31 mouse cellular contexts compared by ENCODE assay signal in genomic region chr4:141688505-141688904, GRCm38 (mm10). TPM values are rescaled to one million over a fixed set of nuclear protein-coding genes. Genes with fewer than 3 reads are reported as not detected.
DNase-seq lines count a peak whose midpoint lies in the region; ATAC-seq and TF ChIP-seq lines count a peak whose summit lies in the region.
"Had no signal": no experiment of that assay in that cellular context is flagged by ENCODE, and none has a peak within 500 bp of the region (broad histone marks: within the 10 kb centered on the region; RNA-seq: fewer than 3 reads in every experiment).

No protein-coding gene starts in this region.

- 56% methylated on average over 8 of the region's 8 CpGs for WGBS in liver, embryonic 12.5 days (ENCODE audit: insufficient replicate concordance)
- 74% methylated on average over 8 of the region's 8 CpGs for WGBS in liver, embryonic 11.5 days
- WGBS in midbrain, postnatal 0 days: 92% methylated on average over 8 of the region's 8 CpGs
- 95% methylated on average over 8 of the region's 8 CpGs for WGBS in midbrain, embryonic 15.5 days

- H3K9ac ChIP-seq in liver, embryonic 12.5 days: no peak overlapping the region
- H3K9ac ChIP-seq in liver, embryonic 11.5 days (ENCODE audit: low read depth, low read length): no peak overlapping the region
- no peak overlapping the region for H3K9ac ChIP-seq in midbrain, postnatal 0 days (replicated peaks; ENCODE audit: low read length, poor library complexity, severe bottlenecking)
- no peak overlapping the region for H3K9ac ChIP-seq in midbrain, embryonic 15.5 days
- H3K9ac ChIP-seq: embryonic facial prominence, embryonic 13.5 days; embryonic facial prominence, embryonic 15.5 days; forebrain, embryonic 13.5 days; forebrain, embryonic 15.5 days; forebrain, postnatal 0 days had no signal

- H3K9me3 ChIP-seq in liver, embryonic 12.5 days (replicated peaks): no peaks in the 10 kb centered on the region
- no peaks in the 10 kb centered on the region for H3K9me3 ChIP-seq in liver, embryonic 11.5 days (ENCODE audit: control insufficient read depth, low read length)
- no peaks in the 10 kb centered on the region for H3K9me3 ChIP-seq in G1E (replicated peaks)
- no peaks in the 10 kb centered on the region for H3K9me3 ChIP-seq in midbrain, postnatal 0 days (ENCODE audit: low read length)
- H3K9me3 ChIP-seq in midbrain, embryonic 15.5 days: no peaks in the 10 kb centered on the region
- H3K9me3 ChIP-seq: embryonic facial prominence, embryonic 13.5 days; embryonic facial prominence, embryonic 15.5 days; forebrain, embryonic 13.5 days; forebrain, embryonic 15.5 days had no signal

- peak; percentile 51; the same call in 1 of the 2 replicates for ATAC-seq in liver, embryonic 12.5 days
- ATAC-seq in liver, embryonic 11.5 days (replicated peaks; ENCODE audit: low FRiP score): no peak
- peak; percentile 4; the same call in 1 of the 2 replicates for ATAC-seq in G1E (ENCODE audit: extremely low read depth, insufficient number of reproducible peaks, low FRiP score, poor library complexity, severe bottlenecking)
- ATAC-seq in megakaryocyte progenitor cell, adult 5-6 weeks (replicated peaks; ENCODE audit: poor library complexity): peak; percentile 86
- no peak for ATAC-seq in midbrain, postnatal 0 days (ENCODE audit: low FRiP score)
- ATAC-seq in erythroid progenitor cell, adult 5-6 weeks (replicated peaks; ENCODE audit: low FRiP score, poor library complexity, severe bottlenecking): no peak
- no peak for ATAC-seq in midbrain, embryonic 15.5 days (replicated peaks)
- ATAC-seq: activated CD4-positive, CD25-positive, alpha-beta regulatory T cell, adult 4 months; CD4-positive, CD25-positive, alpha-beta regulatory T cell, adult 4 months; forebrain, embryonic 13.5 days; forebrain, embryonic 15.5 days; forebrain, postnatal 0 days; Patski had no signal

- H3K27ac ChIP-seq in liver, embryonic 12.5 days: no peak overlapping the region
- H3K27ac ChIP-seq in liver, embryonic 11.5 days (ENCODE audit: low read depth, low read length): no peak overlapping the region
- no peak overlapping the region for H3K27ac ChIP-seq in midbrain, postnatal 0 days (ENCODE audit: low read depth, low read length)
- no peak overlapping the region for H3K27ac ChIP-seq in midbrain, embryonic 15.5 days
- H3K27ac ChIP-seq: embryonic facial prominence, embryonic 13.5 days; embryonic facial prominence, embryonic 15.5 days; forebrain, embryonic 13.5 days; forebrain, embryonic 15.5 days had no signal

- no peaks in the 10 kb centered on the region for H3K27me3 ChIP-seq in liver, embryonic 12.5 days (replicated peaks)
- no peaks in the 10 kb centered on the region for H3K27me3 ChIP-seq in liver, embryonic 11.5 days (replicated peaks; ENCODE audit: control insufficient read depth, insufficient read depth, low read length)
- H3K27me3 ChIP-seq in G1E (ENCODE audit: insufficient read depth, low read length): no peaks in the 10 kb centered on the region
- no peaks in the 10 kb centered on the region for H3K27me3 ChIP-seq in midbrain, postnatal 0 days (ENCODE audit: insufficient read depth, low read length)
- H3K27me3 ChIP-seq in midbrain, embryonic 15.5 days (replicated peaks): no peaks in the 10 kb centered on the region
- H3K27me3 ChIP-seq: CH12.LX; embryonic facial prominence, embryonic 13.5 days; embryonic facial prominence, embryonic 15.5 days; forebrain, embryonic 13.5 days; forebrain, embryonic 15.5 days; Patski had no signal

- H3K4me2 ChIP-seq in liver, embryonic 12.5 days: no peak overlapping the region
- no peak overlapping the region for H3K4me2 ChIP-seq in liver, embryonic 11.5 days
- no peak overlapping the region for H3K4me2 ChIP-seq in midbrain, postnatal 0 days (ENCODE audit: low read depth, low read length, poor library complexity, severe bottlenecking)
- H3K4me2 ChIP-seq in midbrain, embryonic 15.5 days: no peak overlapping the region
- H3K4me2 ChIP-seq: embryonic facial prominence, embryonic 13.5 days; embryonic facial prominence, embryonic 15.5 days; forebrain, embryonic 13.5 days; forebrain, embryonic 15.5 days had no signal

- H3K36me3 ChIP-seq in liver, embryonic 12.5 days: peaks cover 95% of the 10 kb centered on the region
- H3K36me3 ChIP-seq in liver, embryonic 11.5 days (ENCODE audit: control insufficient read depth, insufficient read depth, low read length): peaks cover 49% of the 10 kb centered on the region
- peaks cover 92% of the 10 kb centered on the region for H3K36me3 ChIP-seq in G1E (replicated peaks)
- peaks cover 37% of the 10 kb centered on the region for H3K36me3 ChIP-seq in midbrain, postnatal 0 days (ENCODE audit: insufficient read depth, low read length)
- peaks cover 28% of the 10 kb centered on the region for H3K36me3 ChIP-seq in midbrain, embryonic 15.5 days (replicated peaks)

- no peak overlapping the region for H3K4me3 ChIP-seq in liver, embryonic 12.5 days
- no peak overlapping the region for H3K4me3 ChIP-seq in liver, embryonic 11.5 days (ENCODE audit: low read depth, low read length)
- H3K4me3 ChIP-seq in G1E (ENCODE audit: low read depth, low read length): no peak overlapping the region
- no peak overlapping the region for H3K4me3 ChIP-seq in midbrain, postnatal 0 days (ENCODE audit: low read depth, low read length)
- no peak overlapping the region for H3K4me3 ChIP-seq in midbrain, embryonic 15.5 days
- H3K4me3 ChIP-seq: embryonic facial prominence, embryonic 13.5 days; embryonic facial prominence, embryonic 15.5 days; erythroblast, embryonic 14.5 days; forebrain, embryonic 13.5 days; forebrain, embryonic 15.5 days had no signal

- no peak for DNase-seq in liver, embryonic 11.5 days (ENCODE audit: low spot score)
- no peak for DNase-seq in G1E (ENCODE audit: low spot score)
- peak; percentile 11 for DNase-seq in c-Kit-positive CD71-positive TER-119-negative erythroid progenitor cells, embryonic 14.5 days (ENCODE audit: low read depth)
- no peak for DNase-seq in midbrain, postnatal 0 days (ENCODE audit: low spot score)
- DNase-seq: adrenal gland, adult 8-10 months; adrenal gland, postnatal 14 days; adrenal gland, postnatal 36 days; B cell, adult 2 months; cerebellum, adult 11 months; cerebellum, adult 18-20 months; cerebellum, adult 8-10 months; cerebellum, postnatal 10 days; cerebellum, postnatal 25 days; embryo, embryonic 11 days; forebrain, postnatal 0 days had no signal

- 0 out of 2 replicates have a peak, but pooled peaks cover 5% of the 10 kb centered on the region for H3K4me1 ChIP-seq in liver, embryonic 12.5 days
- peaks cover 5% of the 10 kb centered on the region; the same call in 1 of the 2 replicates for H3K4me1 ChIP-seq in liver, embryonic 11.5 days (replicated peaks; ENCODE audit: control insufficient read depth, insufficient read depth, low read length)
- H3K4me1 ChIP-seq in G1E (ENCODE audit: insufficient read depth, low read depth, low read length): peaks cover 12% of the 10 kb centered on the region
- no peaks in the 10 kb centered on the region for H3K4me1 ChIP-seq in midbrain, postnatal 0 days (ENCODE audit: insufficient read depth, low read length)
- H3K4me1 ChIP-seq in midbrain, embryonic 15.5 days: no peaks in the 10 kb centered on the region
- H3K4me1 ChIP-seq: embryonic facial prominence, embryonic 13.5 days; embryonic facial prominence, embryonic 15.5 days; forebrain, embryonic 13.5 days; forebrain, embryonic 15.5 days had no signal

- TF ChIP-seq CTCF in G1E (IDR thresholded peaks at IDR 0.05; ENCODE audit: low read depth, low read length): no peak
- no peak for TF ChIP-seq CTCF in midbrain, postnatal 0 days (IDR thresholded peaks at IDR 0.05)

RNA-seq across cellular contexts. Expression of gene Rsc1a1, which starts 3.1 kb away (rescaled TPM):
- polyA plus RNA-seq in liver, embryonic 12.5 days (2016; fragmentation: Nextera tagmentation; extraction: Ambion mirVana): 0.74 TPM in 1 of 2 replicates, not detected in the other
- 2.7 TPM in 1 of 2 replicates, not detected in the other for polyA plus RNA-seq in liver, embryonic 11.5 days (2014; fragmentation: Nextera tagmentation; extraction: Ambion mirVana)
- total RNA-seq in G1E (2014; fragmentation: Nextera tagmentation) (15.0 and 22.3 TPM in 2 replicates), G1E (2017) (7.3 and 9.9 TPM in 2 replicates)
- 2.4 TPM in 1 of 2 replicates, not detected in the other for polyA plus RNA-seq in G1E (2012)
- total RNA-seq in megakaryocyte progenitor cell, adult 5-6 weeks (2015): 20.0 and 22.7 TPM in 2 replicates
- total RNA-seq in megakaryocyte progenitor cell, adult 5-6 weeks (2017): 6.6 and 7.6 TPM in 2 replicates
- 2.7 and 12.7 TPM in 2 replicates for total RNA-seq in midbrain, postnatal 0 days (2014; rRNA removed)
- not detected in 2 replicates for polyA plus RNA-seq in midbrain, postnatal 0 days (2015; fragmentation: Nextera tagmentation; extraction: Ambion mirVana)
- not detected in 2 replicates for total RNA-seq in erythroid progenitor cell, adult 5-6 weeks (2015; ENCODE audit: low replicate concordance)
- total RNA-seq in erythroid progenitor cell, adult 5-6 weeks (2017; ENCODE audit: low replicate concordance): not detected in 2 replicates
- polyA plus RNA-seq in midbrain, embryonic 15.5 days (2015; fragmentation: Nextera tagmentation; extraction: Ambion mirVana): 0.49 and 0.53 TPM in 2 replicates
- total RNA-seq: adrenal gland, adult 18-20 months had no signal
- polyA plus RNA-seq: activated CD4-positive, CD25-positive, alpha-beta regulatory T cell, adult 4 months; CD4-positive, CD25-positive, alpha-beta regulatory T cell, adult 4 months; embryonic facial prominence, embryonic 13.5 days; embryonic facial prominence, embryonic 15.5 days; forebrain, embryonic 15.5 days had no signal

RNA-seq across cellular contexts. Expression of gene Plekhm2, which starts 23.8 kb away (rescaled TPM):
- 1.9 and 2.4 TPM in 2 replicates for polyA plus RNA-seq in liver, embryonic 12.5 days (2016; fragmentation: Nextera tagmentation; extraction: Ambion mirVana)
- polyA plus RNA-seq in liver, embryonic 11.5 days (2014; fragmentation: Nextera tagmentation; extraction: Ambion mirVana): 2.1 and 3.4 TPM in 2 replicates
- 20.2 and 29.0 TPM in 2 replicates for total RNA-seq in G1E (2014; fragmentation: Nextera tagmentation)
- total RNA-seq in G1E (2017): 7.5 and 8.3 TPM in 2 replicates
- polyA plus RNA-seq in G1E (2012): 20.0 and 21.5 TPM in 2 replicates
- total RNA-seq in megakaryocyte progenitor cell, adult 5-6 weeks (2015): 7.2 and 12.8 TPM in 2 replicates
- 9.8 and 11.0 TPM in 2 replicates for total RNA-seq in megakaryocyte progenitor cell, adult 5-6 weeks (2017)
- 40.0 and 41.7 TPM in 2 replicates for total RNA-seq in midbrain, postnatal 0 days (2014; rRNA removed)
- polyA plus RNA-seq in midbrain, postnatal 0 days (2015; fragmentation: Nextera tagmentation; extraction: Ambion mirVana): 6.7 and 6.9 TPM in 2 replicates
- total RNA-seq in erythroid progenitor cell, adult 5-6 weeks (2015; ENCODE audit: low replicate concordance): 10.1 and 17.3 TPM in 2 replicates
- total RNA-seq in erythroid progenitor cell, adult 5-6 weeks (2017; ENCODE audit: low replicate concordance): 2.3 and 4.9 TPM in 2 replicates
- 9.7 and 10.7 TPM in 2 replicates for polyA plus RNA-seq in midbrain, embryonic 15.5 days (2015; fragmentation: Nextera tagmentation; extraction: Ambion mirVana)

RNA-seq across cellular contexts. Expression of gene Ddi2, which starts 34.7 kb away (rescaled TPM):
- polyA plus RNA-seq in liver, embryonic 12.5 days (2016; fragmentation: Nextera tagmentation; extraction: Ambion mirVana): 28.0 and 28.6 TPM in 2 replicates
- 29.3 and 31.4 TPM in 2 replicates for polyA plus RNA-seq in liver, embryonic 11.5 days (2014; fragmentation: Nextera tagmentation; extraction: Ambion mirVana)
- total RNA-seq in G1E (2014; fragmentation: Nextera tagmentation) (40.8 and 45.4 TPM in 2 replicates), G1E (2017) (25.6 and 27.9 TPM in 2 replicates)
- polyA plus RNA-seq in G1E (2012): 13.2 and 17.8 TPM in 2 replicates
- total RNA-seq in megakaryocyte progenitor cell, adult 5-6 weeks (2015): 15.0 and 18.7 TPM in 2 replicates
- total RNA-seq in megakaryocyte progenitor cell, adult 5-6 weeks (2017): 23.7 and 29.4 TPM in 2 replicates
- 21.7 and 25.7 TPM in 2 replicates for total RNA-seq in midbrain, postnatal 0 days (2014; rRNA removed)
- polyA plus RNA-seq in midbrain, postnatal 0 days (2015; fragmentation: Nextera tagmentation; extraction: Ambion mirVana): 8.9 and 9.2 TPM in 2 replicates
- total RNA-seq in erythroid progenitor cell, adult 5-6 weeks (2015; ENCODE audit: low replicate concordance): 22.7 and 29.8 TPM in 2 replicates
- total RNA-seq in erythroid progenitor cell, adult 5-6 weeks (2017; ENCODE audit: low replicate concordance): 35.1 and 37.0 TPM in 2 replicates
- polyA plus RNA-seq in midbrain, embryonic 15.5 days (2015; fragmentation: Nextera tagmentation; extraction: Ambion mirVana): 13.3 and 14.0 TPM in 2 replicates

RNA-seq across cellular contexts. Expression of gene Agmat, which starts 58.0 kb away (rescaled TPM):
- 16.0 and 16.3 TPM in 2 replicates for polyA plus RNA-seq in liver, embryonic 12.5 days (2016; fragmentation: Nextera tagmentation; extraction: Ambion mirVana)
- 16.0 and 18.0 TPM in 2 replicates for polyA plus RNA-seq in liver, embryonic 11.5 days (2014; fragmentation: Nextera tagmentation; extraction: Ambion mirVana)
- not detected in 2 replicates for total RNA-seq in G1E (2014; fragmentation: Nextera tagmentation)
- 0.05 TPM in 1 of 2 replicates, not detected in the other for total RNA-seq in G1E (2017)
- 0.04 TPM in 1 of 2 replicates, not detected in the other for polyA plus RNA-seq in G1E (2012)
- not detected in 2 replicates for total RNA-seq in megakaryocyte progenitor cell, adult 5-6 weeks (2015)
- total RNA-seq in megakaryocyte progenitor cell, adult 5-6 weeks (2017): not detected in 2 replicates
- not detected in 2 replicates for total RNA-seq in midbrain, postnatal 0 days (2014; rRNA removed)
- not detected in 2 replicates for polyA plus RNA-seq in midbrain, postnatal 0 days (2015; fragmentation: Nextera tagmentation; extraction: Ambion mirVana)
- total RNA-seq in erythroid progenitor cell, adult 5-6 weeks (2015; ENCODE audit: low replicate concordance): 1.3 TPM in 1 of 2 replicates, not detected in the other
- not detected in 2 replicates for total RNA-seq in erythroid progenitor cell, adult 5-6 weeks (2017; ENCODE audit: low replicate concordance)
- polyA plus RNA-seq in midbrain, embryonic 15.5 days (2015; fragmentation: Nextera tagmentation; extraction: Ambion mirVana): not detected in 2 replicates
- total RNA-seq: CH12.LX; forebrain, postnatal 0 days had no signal
- polyA plus RNA-seq: activated CD4-positive, CD25-positive, alpha-beta regulatory T cell, adult 4 months; CD4-positive, CD25-positive, alpha-beta regulatory T cell, adult 4 months; embryonic facial prominence, embryonic 11.5 days; embryonic facial prominence, embryonic 13.5 days; forebrain, embryonic 11.5 days; forebrain, embryonic 13.5 days; forebrain, embryonic 15.5 days; forebrain, postnatal 0 days; Patski had no signal

Comparison
In these comparisons a context has a peak if more than half of its experiments do, and no peak if none do; other contexts are left out.
1. ATAC-seq: peak in liver, embryonic 12.5 days (single experiment), G1E (single experiment) and megakaryocyte progenitor cell, adult 5-6 weeks (single experiment); none in liver, embryonic 11.5 days (single experiment), midbrain, postnatal 0 days (single experiment), erythroid progenitor cell, adult 5-6 weeks (single experiment) and midbrain, embryonic 15.5 days (single experiment).